Mouse (Mus musculus) splenic B cell, adult 2 months (primary cell): ENCODE results near the gene Gemin7.
A peak's percentile ranks its signal among the peaks of the same experiment; 100 is the strongest.

ENCODE experiments used
- DNase-seq: peaks from one replicate; pipeline ENCODE4 v3.0.0-alpha.2; 2011; ENCODE audit warnings: low read depth, low spot score
- H3K27me3 ChIP-seq: 2 replicates; pipeline ENCODE4 v1.6.1; 2012; ENCODE audit warnings: mild to moderate bottlenecking, low read length, moderate library complexity, mixed read lengths; ENCODE audit not compliant: control insufficient read depth, poor library complexity, insufficient read depth, severe bottlenecking
- H3K36me3 ChIP-seq: 2 replicates; pipeline ENCODE4 v1.6.1; 2012; ENCODE audit warnings: mild to moderate bottlenecking, low read length, moderate library complexity, mixed read lengths; ENCODE audit not compliant: control insufficient read depth, poor library complexity, insufficient read depth, severe bottlenecking

Gemin7 gene

DNA sequence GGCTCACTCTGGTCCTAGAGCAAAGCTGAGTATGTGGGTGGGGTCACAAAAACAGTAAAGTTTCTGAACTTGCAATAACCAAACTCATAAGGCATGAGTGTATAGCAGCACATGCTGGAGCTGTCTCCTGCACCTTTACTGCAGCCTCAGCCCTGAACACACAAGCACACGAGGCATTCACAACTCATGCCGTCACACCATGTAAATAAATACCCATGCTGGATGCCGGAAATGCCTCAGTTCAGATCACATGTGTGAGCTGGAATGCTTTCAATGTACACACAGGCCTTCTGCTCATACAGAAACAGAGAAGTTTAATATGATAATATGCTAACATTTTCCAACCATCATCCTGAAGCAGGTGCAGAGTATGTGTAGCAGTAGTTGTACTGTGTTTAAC is 31.4 kb downstream of the Gemin7 start:
- no peaks in the 10 kb centered on the region for H3K36me3 ChIP-seq
- no peak for DNase-seq
- H3K27me3 ChIP-seq, result no peaks in the 10 kb centered on the region

DNA sequence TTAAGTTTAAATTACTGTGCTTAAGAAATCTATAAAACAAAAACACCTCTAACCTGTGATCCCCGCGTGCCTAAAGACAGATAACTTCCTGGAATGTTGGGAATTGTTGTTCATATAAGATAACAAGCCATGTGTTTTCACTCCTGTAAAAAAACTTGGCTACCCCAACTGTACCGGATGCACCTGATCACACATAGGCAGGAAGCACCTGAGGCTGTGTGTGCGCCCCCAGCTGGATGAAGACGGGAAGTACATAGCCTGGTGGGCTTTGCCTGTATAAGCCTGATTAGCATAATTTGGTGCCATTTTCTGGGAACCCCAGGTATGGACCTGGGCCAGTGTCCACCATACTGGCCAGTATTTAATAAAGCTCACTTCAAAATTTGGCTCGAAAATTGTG is 33.8 kb downstream of the Gemin7 start:
- no peaks in the 10 kb centered on the region for H3K36me3 ChIP-seq
- no peaks in the 10 kb centered on the region for H3K27me3 ChIP-seq
- peak; percentile 68 for DNase-seq

DNA sequence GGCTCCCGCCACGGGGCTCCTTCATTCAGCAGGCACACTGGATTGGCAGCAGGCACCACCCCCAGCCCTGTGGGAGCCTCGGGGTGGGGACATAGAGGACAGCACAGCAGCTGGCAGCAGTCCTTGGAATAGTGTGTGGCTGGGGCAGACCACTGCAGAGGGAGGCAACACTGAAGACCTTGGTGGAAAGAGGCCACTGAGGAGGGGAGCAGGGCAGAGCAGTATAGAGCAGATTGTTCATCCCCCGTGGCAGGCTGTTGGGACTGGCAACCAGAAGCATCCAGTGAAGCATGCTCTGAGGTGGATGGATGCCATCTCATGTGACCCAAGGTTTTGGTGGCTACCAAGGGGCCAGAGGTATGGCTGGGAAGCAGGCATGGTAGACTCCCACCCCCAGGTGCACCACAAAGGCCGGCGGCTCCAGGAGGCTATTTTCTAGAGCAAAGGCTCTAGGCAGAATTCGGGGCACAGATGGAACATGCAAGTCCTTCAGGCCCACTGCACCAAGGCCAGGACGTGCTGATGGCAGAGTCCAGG is 35.2 kb downstream of the Gemin7 start:
- no peak for DNase-seq
- no peaks in the 10 kb centered on the region for H3K36me3 ChIP-seq
- no peaks in the 10 kb centered on the region for H3K27me3 ChIP-seq

DNA sequence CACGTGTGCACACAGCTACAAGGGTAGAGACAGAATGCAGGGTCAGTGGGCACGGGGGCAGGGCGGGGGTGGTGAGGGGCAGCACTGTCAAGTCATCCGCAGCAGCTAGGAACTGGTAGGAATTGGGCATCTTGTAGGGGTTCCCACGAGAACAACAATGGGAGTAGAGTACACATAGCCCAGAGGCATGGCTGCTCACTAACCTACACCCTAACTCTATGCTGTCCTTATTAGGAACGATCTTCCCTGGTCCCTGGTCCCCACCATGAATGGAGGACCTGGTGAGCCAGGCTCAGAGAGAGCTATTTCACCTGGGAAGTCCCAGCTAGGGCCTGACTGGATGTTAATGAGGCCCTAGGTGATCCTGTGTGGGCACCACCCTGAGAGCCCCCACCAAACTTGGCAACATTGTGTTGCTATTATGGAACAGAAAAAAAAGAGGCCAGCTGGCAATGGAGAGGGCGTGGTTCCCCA is 35.7 kb downstream of the Gemin7 start:
- DNase-seq, result no peak
- no peaks in the 10 kb centered on the region for H3K36me3 ChIP-seq

DNA sequence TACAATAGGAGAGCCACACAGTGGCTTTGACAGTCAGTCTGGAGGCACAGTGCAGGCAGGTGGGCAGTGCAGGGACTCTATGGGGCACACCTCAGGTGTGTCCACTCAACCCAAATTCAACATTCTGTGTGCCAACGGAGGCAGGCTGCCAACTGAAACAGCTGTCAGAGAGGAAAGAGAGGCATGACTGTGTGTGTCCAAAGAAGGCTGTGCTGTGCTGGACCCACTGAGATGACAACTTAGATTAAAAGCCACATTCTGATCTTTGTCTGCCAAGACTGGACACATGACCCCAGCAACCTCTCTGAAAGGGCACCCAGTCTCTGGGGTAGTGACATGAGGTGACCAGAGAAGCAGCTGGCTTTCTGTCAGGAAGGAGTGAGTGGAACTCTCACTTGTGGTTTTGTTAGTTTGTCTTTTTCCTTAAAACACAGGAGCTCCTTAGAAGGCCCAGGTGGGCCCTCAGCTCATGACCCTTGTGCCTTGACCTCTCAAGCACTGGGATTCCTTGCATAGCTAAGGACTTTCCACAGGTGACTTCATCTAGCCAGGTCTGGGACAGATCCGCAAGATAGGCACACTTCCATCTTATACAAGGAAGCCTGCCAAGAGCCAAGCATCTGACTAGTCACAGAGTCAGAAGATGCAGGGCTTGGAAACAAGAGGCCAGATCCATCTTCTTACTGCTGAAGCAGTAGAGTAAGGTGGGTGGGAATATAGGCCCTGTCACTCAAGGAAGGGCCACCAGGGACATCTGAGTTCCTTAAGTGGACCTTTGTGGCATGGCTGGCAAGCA is 36.4 kb downstream of the Gemin7 start:
- H3K27me3 ChIP-seq, result no peaks in the 10 kb centered on the region
- no peak for DNase-seq
- no peaks in the 10 kb centered on the region for H3K36me3 ChIP-seq

More for the DNA sequence above, 35.7 kb downstream of the Gemin7 start:
- no peaks in the 10 kb centered on the region for H3K27me3 ChIP-seq

DNA sequence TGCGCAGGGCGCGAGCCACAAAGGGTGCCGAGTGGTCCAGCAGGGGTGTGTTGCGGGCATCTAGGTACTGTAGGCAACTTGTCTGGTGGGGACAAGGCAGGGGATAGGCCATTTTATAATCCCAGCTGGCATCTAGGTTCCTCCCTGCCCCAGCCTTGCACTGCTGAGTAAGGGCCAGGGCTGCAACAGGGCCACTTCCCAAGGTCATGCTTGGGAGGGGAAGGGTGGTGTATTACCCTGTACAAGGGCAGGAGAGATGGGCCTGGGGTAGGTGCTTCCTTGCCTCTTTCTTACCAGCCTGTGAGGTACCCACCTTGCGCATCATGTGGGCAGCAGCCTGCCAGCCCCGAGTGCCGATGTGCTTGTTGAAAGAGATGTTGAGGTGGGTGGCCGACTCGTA is 42.7 kb downstream of the Gemin7 start:
- no peak for DNase-seq
- H3K36me3 ChIP-seq, result peaks cover 4% of the 10 kb centered on the region
- H3K27me3 ChIP-seq, result no peaks in the 10 kb centered on the region

DNA sequence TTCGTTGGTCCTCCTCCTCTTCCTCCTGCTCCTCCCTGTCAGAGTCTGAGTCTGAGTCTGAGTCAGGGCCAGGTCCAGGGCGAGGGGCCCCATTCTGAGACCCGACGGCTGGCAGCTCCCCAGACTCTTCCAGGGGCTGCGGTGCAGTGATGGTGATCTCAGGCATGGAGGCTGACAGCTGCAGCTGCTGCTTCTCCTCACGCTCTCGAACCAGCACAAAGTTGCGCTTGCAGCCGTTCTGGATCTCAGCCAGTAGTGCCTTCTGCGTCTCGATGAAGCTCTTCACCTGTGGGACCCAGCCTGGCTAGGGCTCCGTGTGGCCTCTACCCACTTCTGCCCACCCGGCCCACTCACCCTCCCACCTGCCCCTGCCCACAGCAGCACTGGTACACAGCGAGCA is 45.2 kb downstream of the Gemin7 start:
- no peak for DNase-seq
- peaks cover 4% of the 10 kb centered on the region for H3K36me3 ChIP-seq
- H3K27me3 ChIP-seq, result no peaks in the 10 kb centered on the region

DNA sequence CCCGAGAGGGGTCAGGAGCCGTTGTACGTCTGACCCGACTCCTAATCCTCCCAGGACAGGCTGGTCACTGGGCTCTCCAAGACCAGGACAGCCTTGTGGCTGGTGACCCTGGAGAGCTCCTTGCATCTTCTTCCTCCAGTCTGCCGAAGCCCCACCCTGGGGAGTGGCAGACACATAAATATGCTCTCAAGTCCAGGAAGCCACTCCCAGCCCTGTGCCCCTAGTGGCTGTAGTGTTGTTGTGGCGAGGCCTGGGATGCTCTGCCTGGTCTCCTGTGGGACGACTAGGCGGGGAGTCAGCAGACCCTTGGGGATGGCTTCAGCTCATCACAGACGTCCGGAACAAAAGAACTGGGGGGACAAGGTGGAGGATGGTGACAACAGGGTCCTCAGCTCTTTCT is 46.3 kb downstream of the Gemin7 start:
- no peak for DNase-seq
- H3K27me3 ChIP-seq, result no peaks in the 10 kb centered on the region

DNA sequence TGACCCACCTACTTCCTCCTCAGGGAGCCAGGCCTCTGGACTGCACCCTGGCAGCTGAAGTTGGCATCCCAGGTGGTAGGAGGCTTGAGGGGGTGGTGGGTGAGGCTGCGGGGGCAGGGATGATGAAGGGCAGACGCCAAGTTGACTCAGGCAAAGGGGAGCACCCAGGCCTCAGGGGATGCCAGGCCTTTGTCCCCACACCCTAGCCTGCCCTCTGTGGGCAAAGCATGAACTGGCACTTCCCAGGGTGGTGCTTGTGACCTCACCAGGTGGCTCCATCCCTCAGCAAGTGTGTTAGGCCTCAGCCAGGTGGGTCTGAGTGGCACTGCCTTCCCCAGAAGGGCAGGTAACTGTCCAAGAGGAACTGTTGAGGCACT is 52.3 kb downstream of the Gemin7 start:
- H3K27me3 ChIP-seq, result no peaks in the 10 kb centered on the region
- DNase-seq, result no peak

More for the DNA sequence above, 46.3 kb downstream of the Gemin7 start:
- H3K36me3 ChIP-seq, result peaks cover 4% of the 10 kb centered on the region

DNA sequence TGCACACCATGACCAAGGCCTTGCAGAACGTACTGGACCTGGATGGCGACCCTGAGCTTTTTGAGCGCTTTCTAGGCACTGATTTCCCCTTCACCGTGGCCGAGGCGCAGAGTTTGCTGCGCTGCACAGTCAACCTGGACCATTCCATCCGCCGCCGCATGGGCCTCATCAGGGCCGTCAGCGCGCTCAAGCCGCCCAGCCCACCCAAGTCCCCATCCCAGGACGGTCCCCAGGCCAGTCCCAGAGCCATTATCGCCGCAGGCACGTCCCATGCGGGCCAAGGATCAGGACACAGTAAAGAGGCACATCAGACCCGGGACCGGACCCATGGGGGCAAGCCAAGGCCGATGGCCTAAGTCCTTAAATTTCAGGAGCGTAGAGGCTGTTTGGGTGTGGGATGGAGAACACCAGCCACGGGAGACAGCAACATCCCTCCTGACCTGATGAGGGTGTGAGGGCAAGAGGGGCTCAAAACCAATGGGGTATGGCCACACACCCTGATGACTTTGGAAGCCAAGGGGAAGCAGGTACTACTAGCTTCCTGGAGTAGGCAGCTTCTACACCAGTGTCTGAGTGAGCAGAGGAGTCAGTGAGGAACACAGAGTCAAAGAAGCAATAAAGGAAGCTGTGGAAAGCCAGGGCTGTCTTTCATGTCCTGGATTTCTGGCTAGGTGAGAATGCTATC is 52.8 kb downstream of the Gemin7 start:
- no peaks in the 10 kb centered on the region for H3K27me3 ChIP-seq
- H3K36me3 ChIP-seq, result no peaks in the 10 kb centered on the region
- no peak for DNase-seq

More for the DNA sequence above, 52.3 kb downstream of the Gemin7 start:
- no peaks in the 10 kb centered on the region for H3K36me3 ChIP-seq

DNA sequence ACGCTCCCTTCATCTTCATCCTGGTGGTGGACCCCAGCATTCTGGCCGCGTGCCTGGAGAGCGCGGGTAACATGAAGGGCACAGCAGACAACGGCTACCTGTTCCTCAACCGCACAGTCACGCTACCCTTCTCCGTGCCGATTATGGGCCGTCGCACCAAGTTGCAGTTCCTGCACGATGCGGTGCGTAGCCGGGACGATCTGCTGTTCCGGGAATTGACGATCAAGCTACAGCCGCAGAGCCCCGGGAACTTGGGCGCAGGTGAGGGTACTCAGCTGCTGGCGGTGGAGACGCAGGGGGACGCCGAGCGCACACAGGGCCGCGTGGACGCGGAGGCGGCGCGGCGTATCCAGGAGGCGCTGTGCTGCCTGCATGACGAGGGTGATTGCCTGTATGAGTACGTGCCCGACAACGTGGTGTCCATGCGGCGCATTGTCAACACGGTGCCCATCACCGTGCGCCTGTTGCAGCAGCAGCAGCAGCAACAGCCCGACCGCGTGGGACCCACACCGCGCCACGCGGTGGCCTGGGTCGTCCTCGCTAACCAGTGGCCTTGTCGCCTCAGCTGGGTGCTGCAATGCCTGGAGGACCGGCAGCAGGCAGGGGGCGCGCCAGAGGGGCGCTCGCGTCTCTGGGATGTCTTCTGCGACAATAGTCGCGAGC is 53.5 kb downstream of the Gemin7 start:
- DNase-seq, result peak; percentile 56

DNA sequence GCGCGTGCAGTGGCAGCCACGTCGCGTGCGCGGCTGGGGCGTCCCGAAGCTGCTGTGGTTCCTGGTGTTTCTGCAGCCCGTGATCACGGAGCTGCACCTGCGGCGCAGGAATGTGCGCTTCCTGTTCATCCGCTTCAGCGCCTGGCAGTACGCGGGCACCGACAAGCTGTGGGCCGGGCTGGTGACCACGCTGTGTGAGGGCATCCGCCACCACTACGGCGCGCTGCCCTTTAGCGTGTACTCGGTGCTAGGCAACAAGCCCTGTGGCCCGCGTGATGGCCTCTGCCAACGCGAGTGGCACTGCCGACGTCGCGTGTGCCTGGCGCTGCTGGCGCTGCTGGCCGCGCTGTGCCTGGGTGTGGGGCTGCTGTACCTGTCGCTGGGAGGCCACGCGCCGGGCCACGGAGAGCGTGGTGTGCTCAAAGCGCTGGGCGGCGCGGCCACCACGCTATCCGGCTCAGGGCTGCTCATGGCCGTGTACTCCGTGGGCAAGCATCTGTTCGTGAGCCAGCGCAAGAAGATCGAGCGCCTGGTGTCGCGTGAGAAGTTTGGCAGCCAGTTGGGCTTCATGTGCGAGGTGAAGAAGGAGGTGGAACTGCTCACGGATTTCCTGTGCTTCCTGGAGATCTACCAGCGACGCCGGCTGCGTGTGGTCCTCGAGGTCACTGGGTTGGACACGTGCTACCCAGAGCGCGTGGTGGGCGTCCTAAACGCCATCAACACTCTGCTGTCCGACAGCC is 54.2 kb downstream of the Gemin7 start:
- DNase-seq, result peak; percentile 40
- Histone ChIP-seq H3K27me3 (no peaks in the 10 kb centered on the region), H3K36me3 (no peaks in the 10 kb centered on the region)

More for the DNA sequence above, 53.5 kb downstream of the Gemin7 start:
- Histone ChIP-seq H3K36me3 (no peaks in the 10 kb centered on the region), H3K27me3 (no peaks in the 10 kb centered on the region)

DNA sequence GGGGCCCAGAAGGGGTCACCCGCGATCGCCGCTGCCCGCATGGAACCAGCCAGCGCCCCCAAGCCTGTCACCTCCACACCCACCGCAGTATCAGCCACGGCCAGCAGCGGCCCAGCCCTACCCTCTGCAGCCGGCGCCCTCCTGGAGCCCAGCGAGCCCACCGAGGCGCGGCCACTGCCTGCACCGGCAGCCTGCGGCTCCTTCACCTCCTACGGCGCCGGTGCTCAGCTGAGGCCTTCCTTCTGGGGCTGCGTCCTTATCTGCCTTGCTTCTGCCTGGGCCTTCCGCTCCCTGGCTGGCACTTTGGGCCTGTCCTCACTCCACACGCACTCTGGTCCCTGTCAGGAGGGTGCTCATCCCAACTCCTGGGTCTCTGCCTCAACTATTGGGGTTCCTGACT is 57.4 kb downstream of the Gemin7 start:
- DNase-seq, result no peak
- Histone ChIP-seq H3K36me3 (no peaks in the 10 kb centered on the region), H3K27me3 (no peaks in the 10 kb centered on the region; the same call in 1 of the 2 replicates)

DNA sequence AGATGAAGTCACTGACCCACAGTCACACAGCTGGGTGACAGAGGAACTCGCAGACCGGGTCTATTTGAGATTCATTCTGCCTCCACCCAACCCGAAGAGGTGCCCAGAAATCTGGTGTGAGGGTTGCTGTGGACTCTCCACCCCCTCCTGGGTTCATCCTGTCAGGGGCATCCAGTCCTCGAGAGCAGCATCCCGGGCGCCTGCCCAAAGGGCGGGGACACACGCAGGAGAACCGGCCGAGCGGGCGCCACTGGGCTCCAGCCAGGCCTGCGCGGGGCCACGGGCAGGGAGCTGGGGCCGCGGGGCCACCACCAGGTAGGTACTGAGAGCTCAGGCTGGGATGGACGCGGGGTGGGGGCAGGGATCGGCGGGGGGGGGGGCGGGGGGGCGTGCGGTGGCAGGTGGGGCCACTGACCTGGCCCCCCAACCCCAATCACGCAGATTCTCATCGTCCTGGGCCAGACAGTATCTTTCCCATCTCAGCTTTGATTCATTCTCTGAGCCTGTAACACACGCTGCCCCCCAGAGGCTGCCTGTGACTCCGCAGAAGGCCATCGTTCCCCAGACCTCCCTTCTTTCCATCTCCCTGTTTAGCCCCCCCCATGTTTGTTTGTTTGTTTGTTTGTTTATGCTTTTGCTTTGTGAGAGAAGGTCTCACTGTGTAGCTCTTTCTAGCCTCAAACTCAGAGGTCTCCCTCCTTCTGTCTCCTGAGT is 59.6 kb downstream of the Gemin7 start, which contains the start of gene Nkpd1:
Nkpd1 (plus strand) TSS at position 187 of the 714 bp plus-strand sequence.
- DNase-seq, result peak; percentile 39
- no peaks in the 10 kb centered on the region for H3K36me3 ChIP-seq
- H3K27me3 ChIP-seq, result no peaks in the 10 kb centered on the region; the same call in 1 of the 2 replicates
